Mouse (Mus musculus) kidney, adult 2 months (tissue): ENCODE measurements at regions not wholly inside any gene's neighbourhood (a gene's known extent, or its start where the extent isn't known, plus 50 kb on each side); places are given as distances from the start of the nearest gene placed in this dataset.

ENCODE experiments used
- CTCF ChIP-seq: fragments of 200-500 bp; conservative IDR thresholded peaks from 2 replicates; pipeline ENCODE4 v1.5.1; 2011; ENCODE audit warnings: low read depth, mild to moderate bottlenecking, control low read depth, low read length, moderate library complexity, mixed read lengths; ENCODE audit not compliant: insufficient read depth, insufficient read length
- POLR2A ChIP-seq: fragments of 200-500 bp; IDR thresholded peaks from one replicate; pipeline ENCODE4 v1.6.1; 2011; ENCODE audit warnings: low read depth, low read length, control low read depth

DNA sequence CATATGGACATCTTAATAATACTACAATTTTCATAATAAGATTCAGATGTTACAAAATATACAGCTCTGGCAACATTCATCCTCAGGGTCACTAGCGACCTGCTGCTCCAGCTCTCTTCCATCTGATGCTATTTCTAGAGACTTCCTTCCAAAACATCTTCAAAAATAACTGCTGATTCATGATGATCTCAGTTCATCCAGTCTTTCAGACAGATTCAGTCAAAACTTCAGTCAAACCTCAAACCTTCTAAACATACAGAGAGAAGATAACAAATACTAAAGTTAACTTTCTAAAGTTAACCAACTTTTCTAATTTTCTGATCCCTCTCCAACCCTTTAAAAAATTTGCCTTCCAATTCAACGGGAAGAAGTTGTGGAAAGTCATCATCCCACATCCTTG lies 397.2 kb downstream of the Slco6d1 start:
- TF ChIP-seq POLR2A (no peak), CTCF (no peak)
